Mouse (Mus musculus) c-Kit-positive CD71-positive TER-119-negative erythroid progenitor cells, embryonic 14.5 days (primary cell): ENCODE results near the gene Cbx8.

Experiments
- DNase-seq: peaks from one replicate; pipeline ENCODE4 v3.0.0-alpha.2; 2013; ENCODE audit warnings: low read depth

The Cbx8 gene

GRCm38 (mm10) chr11:119048133-119048510, 7.4 kb upstream of the Cbx8 start:
- DNase-seq = no peak

- DNase-seq = no peak
These were observed 6.7 kb upstream of the Cbx8 start for GRCm38 (mm10) chr11:119047261-119048132.

- DNase-seq = no peak
These were observed 6.0 kb upstream of the Cbx8 start for GRCm38 (mm10) chr11:119046601-119047245.

- DNase-seq = no peak
These were observed 4.0 kb upstream of the Cbx8 start for GRCm38 (mm10) chr11:119044551-119045337.

- no peak for DNase-seq
These were observed 3.2 kb upstream of the Cbx8 start for GRCm38 (mm10) chr11:119043761-119044550.

- no peak for DNase-seq
These were observed 2.4 kb upstream of the Cbx8 start for GRCm38 (mm10) chr11:119043273-119043540.

- DNase-seq = no peak
These were observed 1.9 kb upstream of the Cbx8 start for GRCm38 (mm10) chr11:119042466-119043272.

- DNase-seq = no peak
These were observed 1.1 kb upstream of the Cbx8 start for GRCm38 (mm10) chr11:119041750-119042465.

- DNase-seq = no peak
These were observed 552 bp upstream of the Cbx8 start for GRCm38 (mm10) chr11:119041325-119041716.

- no peak for DNase-seq
These were observed 847 bp downstream of the Cbx8 start for GRCm38 (mm10) chr11:119039732-119040512.

GRCm38 (mm10) chr11:119038744-119039484, 1.9 kb downstream of the Cbx8 start:
- no peak for DNase-seq

- DNase-seq = no peak
These were observed 2.9 kb downstream of the Cbx8 start for GRCm38 (mm10) chr11:119037780-119038401.

- DNase-seq = no peak
These were observed 3.6 kb downstream of the Cbx8 start for GRCm38 (mm10) chr11:119036934-119037779.

- DNase-seq = no peak
These were observed 4.3 kb downstream of the Cbx8 start for GRCm38 (mm10) chr11:119036447-119036846.

GRCm38 (mm10) chr11:119035686-119036165, 5.0 kb downstream of the Cbx8 start:
- no peak for DNase-seq

GRCm38 (mm10) chr11:119035094-119035685, 5.6 kb downstream of the Cbx8 start:
- no peak for DNase-seq

GRCm38 (mm10) chr11:119034635-119035034, 6.1 kb downstream of the Cbx8 start:
- no peak for DNase-seq
